Mouse (Mus musculus): Measurements from ENCODE around the gene Atxn7l1. TPM values are rescaled to one million over a fixed set of nuclear protein-coding genes. Genes with fewer than 3 reads are reported as not detected.

Atxn7l1 gene
- polyA plus RNA-seq, 1 experiment = not detected

DNA sequence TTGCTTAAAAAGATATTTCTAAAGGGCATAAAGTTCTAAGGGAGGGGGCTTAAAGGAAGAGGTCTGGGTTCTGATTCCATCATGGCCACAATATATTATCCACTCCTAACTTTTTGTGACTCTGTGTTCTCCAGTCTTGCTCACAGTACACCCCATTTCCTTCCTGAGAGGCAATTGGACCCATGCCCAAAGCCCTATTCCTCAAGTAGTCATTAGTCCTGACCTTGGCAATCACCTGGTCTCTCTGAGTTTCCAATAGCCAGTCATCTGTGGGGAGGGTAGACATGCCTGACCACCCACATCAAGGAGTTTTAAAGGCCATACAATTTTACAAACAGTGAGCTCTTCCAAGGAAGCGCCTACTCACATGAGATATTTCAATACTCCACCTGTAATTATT lies 176.3 kb downstream of the Atxn7l1 start:
- H3K27ac ChIP-seq (ENCODE audit: insufficient read depth, low read depth, low read length) = no peak overlapping the region
- H3K4me1 ChIP-seq (ENCODE audit: control insufficient read depth, insufficient read depth, low read length) = peaks cover 3% of the 10 kb centered on the region; the same call in 1 of the 2 replicates
- H3K4me3 ChIP-seq (ENCODE audit: insufficient read depth, low read depth, low read length) = no peak overlapping the region
- TF ChIP-seq CTCF (IDR thresholded peaks at IDR 0.05; ENCODE audit: insufficient read depth, low read depth, low read length) (no peak), POLR2A (IDR thresholded peaks at IDR 0.05; ENCODE audit: insufficient read depth, low read depth, low read length) (no peak)
- 100% methylated on average over 1 of the region's 1 CpGs for WGBS

DNA sequence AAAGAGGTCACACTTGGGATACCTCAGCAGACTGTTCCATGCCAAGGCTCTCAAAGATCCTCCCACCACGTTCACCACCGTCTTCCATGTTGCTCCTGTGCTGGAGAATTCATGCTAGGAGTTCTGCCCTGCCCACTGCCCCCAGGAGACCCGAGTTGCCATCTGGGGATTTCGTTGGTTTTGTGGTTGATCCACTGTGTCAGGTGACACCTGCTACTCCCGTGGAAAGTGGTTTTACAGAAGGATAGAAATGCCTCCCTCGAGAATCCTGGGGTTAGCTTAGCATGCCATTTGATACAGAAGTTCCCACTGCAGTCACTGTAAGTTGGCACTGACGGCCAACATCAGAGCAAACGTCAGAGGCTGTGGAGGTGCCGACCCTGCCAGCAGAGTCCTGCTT lies 177.9 kb downstream of the Atxn7l1 start:
- no peak for TF ChIP-seq POLR2A (IDR thresholded peaks at IDR 0.05; ENCODE audit: insufficient read depth, low read depth, low read length)
- TF ChIP-seq CTCF (IDR thresholded peaks at IDR 0.05; ENCODE audit: insufficient read depth, low read depth, low read length) = no peak
- WGBS = 84% methylated on average over 9 of the region's 9 CpGs
- H3K4me3 ChIP-seq (ENCODE audit: insufficient read depth, low read depth, low read length) = no peak overlapping the region
- no peaks in the 10 kb centered on the region for H3K4me1 ChIP-seq (ENCODE audit: control insufficient read depth, insufficient read depth, low read length)
- no peak overlapping the region for H3K27ac ChIP-seq (ENCODE audit: insufficient read depth, low read depth, low read length)

DNA sequence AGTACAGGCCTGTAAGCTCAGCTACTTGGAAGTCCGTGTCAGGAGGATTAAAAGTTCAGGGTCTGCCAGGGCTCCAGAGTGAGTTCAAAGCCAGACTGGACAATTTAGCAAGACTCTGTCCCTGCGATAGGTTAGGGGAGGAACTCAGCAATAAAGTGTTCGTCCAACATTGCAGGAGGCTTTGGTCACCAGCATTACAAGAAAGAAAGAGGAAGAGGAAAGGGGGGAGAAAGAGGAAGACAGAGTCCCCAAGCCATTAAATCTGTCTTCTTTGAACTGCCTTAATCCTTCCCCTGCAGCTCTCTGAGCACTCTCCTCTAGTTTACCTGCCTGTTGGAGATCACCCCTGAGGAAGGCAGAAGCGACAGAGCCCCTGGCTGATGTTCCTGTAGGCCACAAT lies 184.6 kb downstream of the Atxn7l1 start:
- no peak for TF ChIP-seq POLR2A (IDR thresholded peaks at IDR 0.05; ENCODE audit: insufficient read depth, low read depth, low read length)
- no peak for TF ChIP-seq CTCF (IDR thresholded peaks at IDR 0.05; ENCODE audit: insufficient read depth, low read depth, low read length)
- 85% methylated on average over 4 of the region's 4 CpGs for WGBS
- Histone ChIP-seq H3K4me3 (ENCODE audit: insufficient read depth, low read depth, low read length) (no peak overlapping the region), H3K4me1 (ENCODE audit: control insufficient read depth, insufficient read depth, low read length) (peaks cover 16% of the 10 kb centered on the region), H3K27ac (ENCODE audit: insufficient read depth, low read depth, low read length) (no peak overlapping the region)

DNA sequence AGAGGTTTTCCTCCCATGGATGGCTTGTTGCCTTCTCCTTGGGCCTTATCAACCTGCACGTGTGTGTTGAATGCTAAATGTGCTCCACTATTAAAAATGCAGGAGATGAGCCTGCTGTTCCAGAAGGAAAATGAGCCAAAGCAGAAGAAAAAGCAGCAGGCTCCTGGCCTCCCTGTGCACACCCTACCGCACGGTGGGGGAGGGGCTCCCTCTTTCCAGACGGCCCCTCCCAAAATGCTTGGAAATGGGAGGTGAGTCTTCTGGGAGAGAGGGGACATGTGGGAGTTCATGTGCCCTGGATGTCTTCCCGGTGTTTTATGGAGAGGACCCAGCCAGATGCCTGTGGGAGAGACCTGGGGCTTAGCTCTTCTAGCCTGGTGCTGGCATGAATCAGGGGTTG lies 185.3 kb downstream of the Atxn7l1 start:
- no peak overlapping the region for H3K27ac ChIP-seq (ENCODE audit: insufficient read depth, low read depth, low read length)
- H3K4me3 ChIP-seq (ENCODE audit: insufficient read depth, low read depth, low read length) = no peak overlapping the region
- TF ChIP-seq CTCF (IDR thresholded peaks at IDR 0.05; ENCODE audit: insufficient read depth, low read depth, low read length) (no peak), POLR2A (IDR thresholded peaks at IDR 0.05; ENCODE audit: insufficient read depth, low read depth, low read length) (no peak)
- 53% methylated on average over 5 of the region's 5 CpGs for WGBS
- peaks cover 21% of the 10 kb centered on the region for H3K4me1 ChIP-seq (ENCODE audit: control insufficient read depth, insufficient read depth, low read length)

DNA sequence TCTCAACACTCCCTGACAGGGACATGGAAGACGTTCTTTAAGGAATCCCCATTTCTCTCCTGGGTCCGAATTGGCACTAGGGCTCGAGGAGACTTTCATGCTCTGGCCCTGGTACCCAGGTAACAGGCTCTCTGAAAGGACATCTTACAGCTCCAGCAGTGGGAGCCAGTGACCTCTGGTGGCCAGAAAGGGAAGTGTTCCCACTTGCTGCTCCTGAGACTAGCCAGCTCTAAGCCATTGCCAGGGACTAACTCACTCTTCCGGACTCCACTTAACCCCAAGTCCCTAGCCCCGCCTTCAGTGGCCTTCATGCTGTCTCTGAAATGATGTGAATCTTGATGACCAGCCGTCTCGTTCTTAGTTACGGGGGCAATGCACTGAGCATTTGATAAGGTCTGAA lies 186.4 kb downstream of the Atxn7l1 start:
- TF ChIP-seq POLR2A (IDR thresholded peaks at IDR 0.05; ENCODE audit: insufficient read depth, low read depth, low read length) = no peak
- peak; percentile 77 for TF ChIP-seq CTCF (IDR thresholded peaks at IDR 0.05; ENCODE audit: insufficient read depth, low read depth, low read length)
- Histone ChIP-seq H3K4me1 (ENCODE audit: control insufficient read depth, insufficient read depth, low read length) (peaks cover 24% of the 10 kb centered on the region), H3K4me3 (ENCODE audit: insufficient read depth, low read depth, low read length) (no peak overlapping the region), H3K27ac (ENCODE audit: insufficient read depth, low read depth, low read length) (no peak overlapping the region)
- WGBS = 29% methylated on average over 8 of the region's 8 CpGs

DNA sequence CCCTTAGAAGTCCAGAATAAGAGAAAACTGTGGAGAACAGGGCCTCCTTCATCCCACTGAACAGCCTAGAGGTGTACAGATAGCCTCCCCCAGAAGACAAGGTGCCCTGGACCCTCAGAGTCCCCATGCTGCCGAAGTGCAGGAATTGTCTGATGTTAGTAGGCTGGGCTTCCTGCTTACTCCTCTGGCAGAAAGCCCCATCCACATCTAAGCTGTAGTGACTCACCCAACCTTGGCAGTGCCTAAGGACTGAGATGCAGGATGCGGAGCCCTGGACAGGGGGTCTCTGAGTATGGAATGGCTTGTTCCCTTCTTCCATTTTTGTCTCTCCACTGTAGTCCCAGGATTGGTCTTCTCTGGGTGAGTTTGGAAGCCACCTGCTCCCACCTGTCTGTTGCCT lies 187.0 kb downstream of the Atxn7l1 start:
- Histone ChIP-seq H3K4me1 (ENCODE audit: control insufficient read depth, insufficient read depth, low read length) (peaks cover 24% of the 10 kb centered on the region), H3K4me3 (ENCODE audit: insufficient read depth, low read depth, low read length) (no peak overlapping the region), H3K27ac (ENCODE audit: insufficient read depth, low read depth, low read length) (no peak overlapping the region)
- TF ChIP-seq CTCF (IDR thresholded peaks at IDR 0.05; ENCODE audit: insufficient read depth, low read depth, low read length) (no peak), POLR2A (IDR thresholded peaks at IDR 0.05; ENCODE audit: insufficient read depth, low read depth, low read length) (no peak)
- 54% methylated on average over 2 of the region's 2 CpGs for WGBS

DNA sequence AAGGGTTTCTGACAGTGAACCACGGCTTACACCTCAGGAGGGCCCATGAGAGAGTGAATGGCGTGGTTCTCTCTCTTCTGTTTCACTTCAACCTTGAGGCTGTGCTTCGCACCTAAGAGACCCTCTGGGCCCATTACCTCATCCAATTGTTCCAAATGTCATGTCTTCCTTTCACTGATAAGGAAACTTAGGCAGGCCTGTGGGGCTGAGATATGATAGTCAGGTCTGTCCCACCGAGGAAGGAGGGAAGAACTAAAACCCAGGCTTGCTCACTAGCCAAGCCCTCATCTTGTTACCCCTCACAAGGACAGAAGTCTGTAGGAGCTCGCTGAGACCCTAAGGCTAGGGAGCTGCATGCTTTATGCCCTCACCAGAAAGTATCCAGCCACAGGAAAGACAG lies 187.5 kb downstream of the Atxn7l1 start:
- whole genome bisulfite sequencing = 93% methylated on average over 5 of the region's 5 CpGs
- TF ChIP-seq POLR2A (IDR thresholded peaks at IDR 0.05; ENCODE audit: insufficient read depth, low read depth, low read length) (no peak), CTCF (IDR thresholded peaks at IDR 0.05; ENCODE audit: insufficient read depth, low read depth, low read length) (no peak)
- H3K27ac ChIP-seq (ENCODE audit: insufficient read depth, low read depth, low read length) = no peak overlapping the region
- peaks cover 24% of the 10 kb centered on the region for H3K4me1 ChIP-seq (ENCODE audit: control insufficient read depth, insufficient read depth, low read length)
- H3K4me3 ChIP-seq (ENCODE audit: insufficient read depth, low read depth, low read length) = no peak overlapping the region

DNA sequence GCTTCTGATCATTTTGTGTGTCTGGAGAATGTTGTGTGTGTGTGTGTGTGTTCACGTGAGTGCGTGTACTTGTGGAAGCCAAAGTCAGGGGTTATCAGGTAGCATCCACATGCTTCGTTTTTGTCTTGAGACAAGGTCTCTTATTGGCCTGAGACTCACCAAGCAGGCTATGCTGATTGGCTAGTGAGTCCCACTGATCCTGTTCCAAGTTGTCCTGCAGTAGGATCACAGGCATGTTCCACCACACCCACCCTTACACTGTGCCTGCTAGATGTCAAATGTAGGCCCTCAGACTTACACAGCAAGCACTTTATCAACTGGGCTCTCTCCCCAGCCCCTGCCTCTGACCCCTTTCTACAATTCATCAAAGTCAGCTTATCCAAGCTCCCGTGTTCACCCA lies 187.9 kb downstream of the Atxn7l1 start:
- no peak for TF ChIP-seq POLR2A (IDR thresholded peaks at IDR 0.05; ENCODE audit: insufficient read depth, low read depth, low read length)
- TF ChIP-seq CTCF (IDR thresholded peaks at IDR 0.05; ENCODE audit: insufficient read depth, low read depth, low read length) = no peak
- Histone ChIP-seq H3K4me1 (ENCODE audit: control insufficient read depth, insufficient read depth, low read length) (peaks cover 24% of the 10 kb centered on the region), H3K4me3 (ENCODE audit: insufficient read depth, low read depth, low read length) (no peak overlapping the region), H3K27ac (ENCODE audit: insufficient read depth, low read depth, low read length) (no peak overlapping the region)
- 90% methylated on average over 4 of the region's 4 CpGs for WGBS

DNA sequence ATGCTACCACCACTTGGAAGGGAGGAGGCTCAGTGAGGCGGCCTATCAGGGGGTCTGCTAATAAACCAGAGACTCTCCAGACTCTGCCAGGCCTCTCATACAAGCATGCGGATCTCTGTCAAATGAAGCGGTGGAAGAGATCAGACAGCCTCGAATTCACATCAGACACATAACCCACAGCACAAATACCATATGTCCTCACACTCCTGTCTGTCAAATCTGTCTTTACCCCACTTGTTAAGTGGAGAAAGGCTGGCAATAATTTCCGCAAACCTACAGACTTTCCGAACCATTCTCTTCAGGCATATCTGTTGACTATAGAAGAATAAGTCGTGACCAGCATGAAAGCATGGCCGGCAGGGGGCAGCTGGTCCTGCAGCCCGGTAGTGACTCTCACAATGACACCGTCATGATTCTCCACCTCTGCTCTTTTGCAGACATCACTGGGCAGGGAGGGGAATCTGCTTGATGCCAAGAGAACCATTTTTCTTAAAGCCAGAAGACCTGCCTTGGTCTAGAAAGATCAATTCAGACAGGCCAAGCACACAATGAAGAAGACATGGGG lies 189.2 kb downstream of the Atxn7l1 start:
- WGBS = 84% methylated on average over 10 of the region's 10 CpGs
- no peak overlapping the region for H3K27ac ChIP-seq (ENCODE audit: insufficient read depth, low read depth, low read length)
- TF ChIP-seq POLR2A (IDR thresholded peaks at IDR 0.05; ENCODE audit: insufficient read depth, low read depth, low read length) (no peak), CTCF (IDR thresholded peaks at IDR 0.05; ENCODE audit: insufficient read depth, low read depth, low read length) (no peak)
- peaks cover 32% of the 10 kb centered on the region for H3K4me1 ChIP-seq (ENCODE audit: control insufficient read depth, insufficient read depth, low read length)
- H3K4me3 ChIP-seq (ENCODE audit: insufficient read depth, low read depth, low read length) = no peak overlapping the region

DNA sequence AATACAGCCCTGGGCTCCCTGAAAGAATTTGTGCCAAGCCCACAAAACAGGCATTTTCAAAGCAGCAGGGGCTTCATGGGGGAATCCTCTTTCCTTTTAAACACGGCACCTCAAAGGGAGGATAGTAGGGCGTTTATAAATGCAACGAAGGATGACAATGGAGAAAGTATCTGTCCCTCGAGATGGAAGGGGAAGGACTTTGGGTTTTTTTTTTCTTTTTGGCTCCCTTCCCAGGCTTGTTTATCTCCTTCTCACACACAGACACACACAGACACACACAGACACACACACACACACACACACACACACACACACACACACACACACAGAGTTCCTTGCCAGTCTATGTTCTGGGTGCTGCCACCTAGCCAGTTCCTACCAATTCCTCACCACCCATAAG lies 189.8 kb downstream of the Atxn7l1 start:
- peaks cover 35% of the 10 kb centered on the region for H3K4me1 ChIP-seq (ENCODE audit: control insufficient read depth, insufficient read depth, low read length)
- TF ChIP-seq POLR2A (IDR thresholded peaks at IDR 0.05; ENCODE audit: insufficient read depth, low read depth, low read length) (no peak), CTCF (IDR thresholded peaks at IDR 0.05; ENCODE audit: insufficient read depth, low read depth, low read length) (no peak)
- WGBS = 48% methylated on average over 4 of the region's 4 CpGs
- H3K27ac ChIP-seq (ENCODE audit: insufficient read depth, low read depth, low read length) = no peak overlapping the region
- H3K4me3 ChIP-seq (ENCODE audit: insufficient read depth, low read depth, low read length) = no peak overlapping the region

Measured in olfactory bulb, adult 2 months (tissue).